Mouse (Mus musculus) midbrain, embryonic 16.5 days (tissue): ENCODE data around the gene Ube3b. TPM values are rescaled to one million over a fixed set of nuclear protein-coding genes. Genes with fewer than 3 reads are reported as not detected.
A peak's percentile ranks its signal among the peaks of the same experiment; 100 is the strongest.

Experiments
- ATAC-seq: fragments of 200-750 bp; cut with Nextera tagmentation; 2 replicates; pipeline ENCODE4 v1.8.0; 2017; ENCODE audit warnings: moderate TSS enrichment
- H3K27ac ChIP-seq: fragments of 300-500 bp; sonication (generic); 2 replicates; pipeline ENCODE4 v1.5.1; 2014; ENCODE audit warnings: mild to moderate bottlenecking, low read length, mixed read lengths
- H3K27me3 ChIP-seq: fragments of 300-500 bp; sonication (generic); 2 replicates; pipeline ENCODE4 v1.6.1; 2014; ENCODE audit warnings: low read depth, low read length, mixed read lengths; ENCODE audit not compliant: control insufficient read depth, insufficient read depth
- H3K36me3 ChIP-seq: fragments of 300-500 bp; sonication (generic); 2 replicates; pipeline ENCODE4 v1.6.1; 2014; ENCODE audit warnings: mild to moderate bottlenecking, low read length, moderate library complexity, mixed read lengths; ENCODE audit not compliant: control insufficient read depth, insufficient read depth
- H3K4me1 ChIP-seq: fragments of 300-500 bp; sonication (generic); 2 replicates; pipeline ENCODE4 v1.6.1; 2014; ENCODE audit warnings: mild to moderate bottlenecking, low read length, mixed read lengths; ENCODE audit not compliant: control insufficient read depth, insufficient read depth
- H3K4me2 ChIP-seq: fragments of 300-500 bp; sonication (generic); 2 replicates; pipeline ENCODE4 v1.6.1; 2014; ENCODE audit warnings: mild to moderate bottlenecking, low read length, mixed read lengths
- H3K4me3 ChIP-seq: fragments of 300-500 bp; sonication (generic); 2 replicates; pipeline ENCODE4 v1.5.1; 2014; ENCODE audit warnings: low read depth, mild to moderate bottlenecking, low read length, moderate library complexity, mixed read lengths
- H3K9ac ChIP-seq: fragments of 300-500 bp; sonication (generic); 2 replicates; pipeline ENCODE4 v1.6.1; 2014; ENCODE audit warnings: low read depth, low read length, mixed read lengths
- H3K9me3 ChIP-seq: fragments of 300-500 bp; sonication (generic); replicated peaks from 2 replicates; pipeline ENCODE4 v1.6.1; 2014; ENCODE audit warnings: mild to moderate bottlenecking, low read length, mixed read lengths; ENCODE audit not compliant: control insufficient read depth, poor library complexity, severe bottlenecking
- WGBS: fragments of 180-500 bp; shearing (Covaris S2); extraction: QIAGEN DNeasy Blood & Tissue Kit; methylation state at CpG from one replicate; pipeline ENCODE4 v1.1.7; 2014; 5-methylcytosine and 5-hydroxymethylcytosine counted together
- polyA plus RNA-seq: library from polyadenylated mRNA; unstranded; fragments of >200 nt; fragmentation: Nextera tagmentation; extraction: Ambion mirVana; gene quantifications from 2 replicates; pipeline ENCODE4 v1.2.1, GENCODE M21; 2015

Gene Ube3b
- polyA plus RNA-seq, 1 experiment from 2014 or later, result 35.6 TPM

DNA sequence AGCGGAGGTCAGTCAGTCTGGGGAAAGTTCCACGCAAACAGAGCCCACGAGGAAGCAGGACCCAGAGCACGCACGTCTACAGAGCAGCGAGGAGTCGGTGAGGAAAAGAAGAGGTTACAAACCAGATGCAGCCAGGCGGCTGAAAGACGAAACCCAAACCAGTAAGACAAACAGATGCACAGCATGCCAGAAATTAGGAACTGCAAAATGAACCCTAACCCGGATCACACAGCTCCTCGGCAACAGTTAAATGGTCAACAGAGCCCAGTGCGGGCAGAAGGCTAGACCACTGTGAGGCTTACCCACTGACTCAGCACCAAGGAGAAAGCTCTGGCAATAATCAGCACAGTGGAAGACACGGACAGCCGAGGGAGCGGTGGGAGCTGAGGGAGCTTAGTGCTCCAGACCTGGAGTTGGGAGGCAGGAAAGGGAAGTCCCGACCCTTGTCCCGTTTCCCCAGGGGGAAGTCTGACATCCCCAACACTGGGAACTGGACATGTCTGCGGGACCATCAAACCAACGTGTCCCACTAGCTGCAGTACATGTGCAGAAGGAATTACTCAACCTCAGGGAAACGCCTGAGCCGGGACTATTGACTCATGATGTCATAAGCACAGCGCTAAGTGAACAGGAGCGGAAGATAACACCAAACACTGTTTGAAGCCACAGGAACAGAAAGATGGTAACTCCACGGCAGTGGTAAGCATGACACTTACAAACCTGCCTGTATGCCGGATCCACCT, 8.5 kb upstream of the Ube3b start:
- no peak overlapping the region for H3K4me2 ChIP-seq
- H3K4me1 ChIP-seq, result peaks cover 4% of the 10 kb centered on the region; the same call in 1 of the 2 replicates
- WGBS, result 77% methylated on average over 25 of the region's 25 CpGs
- H3K4me3 ChIP-seq, result no peak overlapping the region
- ATAC-seq, result no peak
- H3K9me3 ChIP-seq, result no peaks in the 10 kb centered on the region
- no peak overlapping the region for H3K9ac ChIP-seq
- H3K27me3 ChIP-seq, result no peaks in the 10 kb centered on the region
- H3K27ac ChIP-seq, result 0 out of 2 replicates have a peak overlapping the region, but pooled peaks have one; percentile 28
- peaks cover 30% of the 10 kb centered on the region for H3K36me3 ChIP-seq

DNA sequence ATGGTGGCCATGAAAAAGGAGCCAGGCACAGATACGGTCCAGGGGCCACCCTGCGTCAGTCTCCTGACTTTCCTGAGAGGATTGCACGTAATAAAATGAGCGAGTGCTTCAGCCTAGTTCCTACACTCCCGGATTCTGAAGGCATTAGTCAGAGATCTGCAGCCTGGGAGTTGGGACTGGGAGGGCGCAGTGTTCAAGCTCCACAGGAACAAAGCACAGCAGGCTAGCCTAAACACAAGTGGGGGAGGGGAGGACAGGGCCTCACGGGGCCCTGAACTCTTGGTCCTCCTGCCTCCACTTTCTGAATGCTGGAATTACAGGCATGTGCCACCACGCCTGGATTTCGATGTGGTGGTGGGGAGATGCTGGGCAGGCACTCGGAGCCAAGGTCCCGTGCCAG, 7.8 kb upstream of the Ube3b start:
- Histone ChIP-seq H3K9me3 (no peaks in the 10 kb centered on the region), H3K9ac (no peak overlapping the region), H3K27me3 (no peaks in the 10 kb centered on the region), H3K4me3 (no peak overlapping the region), H3K4me1 (peaks cover 9% of the 10 kb centered on the region), H3K36me3 (peaks cover 23% of the 10 kb centered on the region), H3K4me2 (no peak overlapping the region), H3K27ac (0 out of 2 replicates have a peak overlapping the region, but pooled peaks have one; percentile 28)
- 28% methylated on average over 11 of the region's 11 CpGs for whole genome bisulfite sequencing
- ATAC-seq, result no peak

GRCm38 (mm10) chr5:114373174-114373573, 7.2 kb upstream of the Ube3b start:
- Histone ChIP-seq H3K9me3 (no peaks in the 10 kb centered on the region), H3K4me3 (no peak overlapping the region), H3K4me1 (peaks cover 16% of the 10 kb centered on the region), H3K36me3 (peaks cover 18% of the 10 kb centered on the region), H3K27me3 (no peaks in the 10 kb centered on the region), H3K9ac (no peak overlapping the region), H3K27ac (no peak overlapping the region), H3K4me2 (no peak overlapping the region)
- no peak for ATAC-seq
- WGBS, result 72% methylated on average over 11 of the region's 11 CpGs

- H3K4me1 ChIP-seq, result peaks cover 20% of the 10 kb centered on the region
Measured at GRCm38 (mm10) chr5:114373581-114373980, 6.8 kb upstream of the Ube3b start.

DNA sequence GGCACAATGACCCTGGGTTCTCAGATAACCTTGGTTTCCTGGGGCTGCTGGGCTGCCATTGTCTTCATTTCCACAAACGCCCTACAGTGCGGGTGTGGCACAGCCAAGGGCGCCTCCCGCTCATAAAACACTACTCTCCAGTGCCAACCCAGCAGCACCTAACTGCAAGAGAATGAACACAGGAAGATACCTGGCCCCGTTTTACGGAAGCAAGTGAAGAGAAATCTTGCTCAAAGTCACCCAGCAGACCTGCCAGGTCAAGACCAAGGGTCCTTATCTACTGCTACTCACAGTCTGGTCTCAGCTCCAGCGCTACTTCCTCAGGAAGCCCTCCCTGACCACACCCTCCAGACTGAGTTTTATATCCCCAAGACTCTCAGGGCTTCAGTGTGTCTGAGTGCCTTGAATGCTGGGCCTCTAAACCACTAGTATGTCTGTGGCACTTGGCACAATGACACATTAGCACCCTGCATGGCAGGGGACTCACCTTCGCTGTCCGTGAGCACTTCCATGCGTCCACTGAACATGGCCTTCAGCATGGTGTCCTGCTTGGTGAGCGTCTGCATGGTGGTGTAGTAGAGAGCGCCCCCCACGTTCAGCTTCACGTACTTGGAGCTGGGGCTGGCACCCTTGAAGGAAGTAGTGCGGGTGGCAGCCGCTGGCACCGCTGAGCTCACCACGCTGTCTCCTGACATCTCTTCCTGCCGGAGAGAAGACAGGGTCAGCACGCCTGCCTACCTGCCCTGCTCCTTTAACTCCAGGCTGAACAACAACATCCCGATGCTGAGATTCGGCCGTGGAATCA, 5.8 kb upstream of the Ube3b start:
- Histone ChIP-seq H3K9ac (no peak overlapping the region), H3K9me3 (no peaks in the 10 kb centered on the region), H3K4me3 (no peak overlapping the region), H3K27me3 (no peaks in the 10 kb centered on the region), H3K36me3 (peaks cover 9% of the 10 kb centered on the region), H3K27ac (no peak overlapping the region), H3K4me1 (peaks cover 28% of the 10 kb centered on the region), H3K4me2 (no peak overlapping the region)
- ATAC-seq, result no peak
- 90% methylated on average over 23 of the region's 23 CpGs for WGBS

More at GRCm38 (mm10) chr5:114373581-114373980, 6.8 kb upstream of the Ube3b start:
- H3K9ac ChIP-seq, result no peak overlapping the region
- no peak overlapping the region for H3K4me2 ChIP-seq
- H3K27ac ChIP-seq, result no peak overlapping the region
- WGBS, result 86% methylated on average over 9 of the region's 9 CpGs
- peaks cover 15% of the 10 kb centered on the region for H3K36me3 ChIP-seq
- H3K4me3 ChIP-seq, result no peak overlapping the region
- no peaks in the 10 kb centered on the region for H3K9me3 ChIP-seq
- no peaks in the 10 kb centered on the region for H3K27me3 ChIP-seq
- no peak for ATAC-seq

- ATAC-seq, result no peak
- no peaks in the 10 kb centered on the region for H3K27me3 ChIP-seq
- H3K4me2 ChIP-seq, result peak overlapping the region; percentile 79
- H3K4me1 ChIP-seq, result peaks cover 39% of the 10 kb centered on the region
- H3K27ac ChIP-seq, result no peak overlapping the region
- H3K36me3 ChIP-seq, result peaks cover 2% of the 10 kb centered on the region; the same call in 1 of the 2 replicates
- H3K9me3 ChIP-seq, result no peaks in the 10 kb centered on the region
- peak overlapping the region; percentile 87 for H3K4me3 ChIP-seq
- peak overlapping the region; percentile 94 for H3K9ac ChIP-seq
- WGBS, result 72% methylated on average over 10 of the region's 10 CpGs
Measured at GRCm38 (mm10) chr5:114378177-114378920, 2.1 kb upstream of the Ube3b start.

DNA sequence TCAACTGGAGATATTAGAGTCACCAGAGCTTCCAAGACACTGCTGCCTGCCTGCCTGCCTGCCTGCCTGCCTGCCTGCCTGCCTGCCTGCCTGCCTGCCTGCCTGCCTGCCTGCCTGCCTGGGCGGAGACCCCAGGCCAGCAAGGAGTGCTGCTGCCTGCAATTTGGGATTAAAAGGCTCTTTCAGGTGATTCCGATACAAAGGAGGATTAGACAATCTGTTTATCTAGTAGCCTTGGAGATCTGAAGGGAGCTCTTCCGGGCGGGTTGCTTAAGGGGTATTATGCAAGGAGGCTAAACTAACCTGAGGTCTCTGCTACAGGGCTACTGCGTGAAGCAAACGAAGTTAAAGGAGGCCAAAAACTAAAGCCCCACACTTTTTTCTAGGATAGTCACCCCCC, 1.5 kb upstream of the Ube3b start:
- Histone ChIP-seq H3K27me3 (no peaks in the 10 kb centered on the region), H3K27ac (no peak overlapping the region), H3K9me3 (no peaks in the 10 kb centered on the region), H3K4me1 (peaks cover 39% of the 10 kb centered on the region), H3K36me3 (peaks cover 2% of the 10 kb centered on the region; the same call in 1 of the 2 replicates), H3K9ac (peak overlapping the region; percentile 94), H3K4me2 (peak overlapping the region; percentile 79), H3K4me3 (peak overlapping the region; percentile 87)
- WGBS, result 30% methylated on average over 6 of the region's 6 CpGs
- ATAC-seq, result no peak

DNA sequence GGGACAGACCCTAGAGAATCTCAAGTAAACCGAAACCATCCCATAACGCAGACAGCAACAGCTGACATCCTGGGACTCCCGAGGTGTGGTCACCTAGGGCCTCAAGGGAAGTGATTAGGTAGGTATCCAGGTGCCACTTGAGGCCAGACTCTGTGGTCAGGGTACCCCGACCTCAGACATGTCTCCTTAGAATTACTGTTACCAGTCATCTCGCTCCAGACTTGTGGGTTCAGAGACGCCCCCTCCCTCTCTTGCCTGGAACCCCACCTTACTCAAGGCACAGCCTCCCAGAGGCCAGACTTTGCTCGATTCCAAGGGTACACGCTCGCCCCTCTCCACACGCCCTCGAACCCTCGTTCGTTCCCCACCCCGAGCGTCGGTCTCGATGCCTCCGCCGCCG, 644 bp upstream of the Ube3b start:
- peak; percentile 31 for ATAC-seq
- H3K4me3 ChIP-seq, result peak overlapping the region; percentile 87
- 2% methylated on average over 20 of the region's 20 CpGs for WGBS
- H3K27me3 ChIP-seq, result no peaks in the 10 kb centered on the region
- no peaks in the 10 kb centered on the region for H3K9me3 ChIP-seq
- peaks cover 39% of the 10 kb centered on the region for H3K4me1 ChIP-seq
- peak overlapping the region; percentile 94 for H3K9ac ChIP-seq
- H3K36me3 ChIP-seq, result peaks cover under 1% of the 10 kb centered on the region; the same call in 1 of the 2 replicates
- H3K4me2 ChIP-seq, result peak overlapping the region; percentile 79
- peak overlapping the region; percentile 94 for H3K27ac ChIP-seq
